Comparison of ENCODE assay signal across 10 mouse cellular contexts in the genomic region with DNA sequence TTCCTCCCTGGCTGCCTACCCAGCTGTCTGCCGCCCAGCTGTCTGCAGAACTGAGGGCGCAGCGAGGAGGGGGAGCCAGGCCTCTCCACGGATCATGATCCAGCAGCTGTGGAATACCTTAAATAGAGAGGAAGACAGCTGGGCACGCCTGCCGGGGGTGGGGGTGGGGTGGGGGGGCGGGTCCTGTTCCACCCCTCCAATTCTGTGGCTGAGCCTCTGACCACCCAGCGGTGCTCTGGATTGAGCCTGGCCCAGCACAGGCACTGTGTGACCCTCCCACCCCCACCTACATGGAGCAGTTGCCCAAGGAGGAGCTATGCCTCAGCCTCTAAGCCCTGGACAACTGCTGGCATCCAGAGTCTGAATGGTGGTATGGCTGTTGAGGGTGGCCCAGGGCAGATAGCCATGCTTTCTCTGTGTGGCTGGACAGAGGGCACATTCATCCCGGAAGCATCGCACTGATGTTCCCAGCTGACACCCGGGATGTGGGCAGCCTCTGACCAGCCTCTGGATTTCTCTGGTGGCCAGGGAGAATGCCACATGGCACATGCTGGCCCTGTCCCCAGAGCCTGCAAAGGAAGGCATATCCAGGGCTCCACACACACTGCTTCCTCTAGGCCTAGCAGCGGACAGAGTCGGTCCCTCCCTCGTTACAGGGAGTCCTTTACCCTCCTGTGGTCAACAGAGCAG.
DNase-seq lines count a peak whose midpoint lies in the region; ATAC-seq lines count a peak whose summit lies in the region.
"Had no signal": no experiment of that assay in that cellular context is flagged by ENCODE, and none has a peak within 500 bp of the region (broad histone marks: within the 10 kb centered on the region; RNA-seq: fewer than 3 reads in every experiment).

No protein-coding gene starts in this region.

- H3K9ac ChIP-seq in forebrain, embryonic 13.5 days: no peak overlapping the region
- H3K9ac ChIP-seq in limb, embryonic 12.5 days (replicated peaks): no peak overlapping the region
- H3K9ac ChIP-seq: liver, embryonic 14.5 days had no signal

- no peak overlapping the region for H3K4me2 ChIP-seq in forebrain, embryonic 13.5 days
- H3K4me2 ChIP-seq in limb, embryonic 12.5 days: no peak overlapping the region

- peaks cover 24% of the 10 kb centered on the region for H3K4me1 ChIP-seq in forebrain, embryonic 13.5 days
- peaks cover 29% of the 10 kb centered on the region for H3K4me1 ChIP-seq in limb, embryonic 12.5 days (replicated peaks)

- DNase-seq in layer of hippocampus, adult 11-12 months (ENCODE audit: low spot score): peak; percentile 57
- no peak for DNase-seq in layer of hippocampus, adult 9-10 months (ENCODE audit: low spot score)
- DNase-seq in MN1 (ENCODE audit: low spot score) (peak; percentile 57), liver (no peak)
- no peak for DNase-seq in adrenal gland, postnatal 4 days (ENCODE audit: low spot score in 2 of 2)

- H3K4me3 ChIP-seq in forebrain, embryonic 13.5 days: no peak overlapping the region
- H3K4me3 ChIP-seq in limb, embryonic 12.5 days (replicated peaks): no peak overlapping the region
- H3K4me3 ChIP-seq: erythroblast, embryonic 14.5 days had no signal

- no peaks in the 10 kb centered on the region for H3K27me3 ChIP-seq in forebrain, embryonic 13.5 days
- no peaks in the 10 kb centered on the region for H3K27me3 ChIP-seq in limb, embryonic 12.5 days

- H3K27ac ChIP-seq in forebrain, embryonic 13.5 days: peak overlapping the region; percentile 31; the same call in 1 of the 2 replicates
- H3K27ac ChIP-seq in limb, embryonic 12.5 days: peak overlapping the region; percentile 78; the same call in 1 of the 2 replicates
- H3K27ac ChIP-seq: liver, embryonic 14.5 days had no signal

- whole genome bisulfite sequencing in forebrain, embryonic 13.5 days: 82% methylated on average over 10 of the region's 14 CpGs
- WGBS in limb, embryonic 12.5 days: 79% methylated on average over 14 of the region's 14 CpGs

- H3K36me3 ChIP-seq in forebrain, embryonic 13.5 days (ENCODE audit: poor library complexity, severe bottlenecking): peaks cover 10% of the 10 kb centered on the region
- peaks cover 73% of the 10 kb centered on the region for H3K36me3 ChIP-seq in limb, embryonic 12.5 days

- no peaks in the 10 kb centered on the region for H3K9me3 ChIP-seq in forebrain, embryonic 13.5 days (replicated peaks)
- peaks cover 3% of the 10 kb centered on the region; the same call in 1 of the 2 replicates for H3K9me3 ChIP-seq in limb, embryonic 12.5 days

- ATAC-seq in forebrain, embryonic 13.5 days: peak; percentile 53; the same call in 1 of the 2 replicates
- ATAC-seq in limb, embryonic 12.5 days (ENCODE audit: insufficient number of reproducible peaks, insufficient read depth, low FRiP score, low TSS enrichment, low read depth): peak; percentile 67; the same call in 1 of the 2 replicates
- ATAC-seq in monocyte, adult 5-6 weeks (replicated peaks; ENCODE audit: insufficient number of reproducible peaks, low FRiP score, low TSS enrichment, poor library complexity, severe bottlenecking): no peak

Comparison
In these comparisons a context has a peak if more than half of its experiments do, and no peak if none do; other contexts are left out.
1. DNase-seq: peak in layer of hippocampus, adult 11-12 months (single experiment) and MN1 (single experiment); none in layer of hippocampus, adult 9-10 months (single experiment), adrenal gland, postnatal 4 days (0 of 2) and liver (single experiment).